Mouse (Mus musculus) forebrain, embryonic 10.5 days (tissue): ENCODE results near the gene Osbpl7. TPM values are rescaled to one million over a fixed set of nuclear protein-coding genes. Genes with fewer than 3 reads are reported as not detected.

Source experiments
- DNase-seq: peaks from one replicate; pipeline ENCODE4 v3.0.0-alpha.2; 2017; ENCODE audit warnings: low spot score; ENCODE audit errors: extremely low spot score
- H3K27ac ChIP-seq: fragments of 300-500 bp; sonication (generic); 2 replicates; pipeline ENCODE4 v1.5.1; 2016; ENCODE audit warnings: mild to moderate bottlenecking
- H3K27me3 ChIP-seq: fragments of 300-500 bp; sonication (generic); 2 replicates; pipeline ENCODE4 v1.6.1; 2016; ENCODE audit warnings: mild to moderate bottlenecking; ENCODE audit not compliant: poor library complexity, severe bottlenecking
- H3K36me3 ChIP-seq: fragments of 300-500 bp; sonication (generic); replicated peaks from 2 replicates; pipeline ENCODE4 v1.6.1; 2016; ENCODE audit warnings: mild to moderate bottlenecking, moderate library complexity
- H3K4me1 ChIP-seq: fragments of 300-500 bp; sonication (generic); 2 replicates; pipeline ENCODE4 v1.6.1; 2016
- H3K4me3 ChIP-seq: fragments of 300-500 bp; sonication (generic); 2 replicates; pipeline ENCODE4 v1.5.1; 2016; ENCODE audit warnings: mild to moderate bottlenecking, moderate library complexity
- H3K9me3 ChIP-seq: fragments of 300-500 bp; sonication (generic); 2 replicates; pipeline ENCODE4 v1.6.1; 2016; ENCODE audit warnings: mild to moderate bottlenecking, moderate library complexity
- WGBS: fragments of 180-500 bp; shearing (Covaris S2); methylation state at CpG from one replicate; pipeline ENCODE4 v1.1.7; 2016; 5-methylcytosine and 5-hydroxymethylcytosine counted together
- polyA plus RNA-seq: library from polyadenylated mRNA; unstranded; fragments of >200 nt; fragmentation: Nextera tagmentation; extraction: Ambion mirVana; gene quantifications from 2 replicates; pipeline ENCODE4 v1.2.1, GENCODE M21; 2016

Osbpl7 gene
- polyA plus RNA-seq, 1 experiment from 2014 or later = 8.9 TPM

- WGBS = 93% methylated on average over 8 of the region's 8 CpGs
- no peaks in the 10 kb centered on the region for H3K27me3 ChIP-seq
- no peak for DNase-seq
- H3K27ac ChIP-seq = no peak overlapping the region
- H3K9me3 ChIP-seq = no peaks in the 10 kb centered on the region; the same call in 1 of the 2 replicates
- peaks cover 56% of the 10 kb centered on the region for H3K36me3 ChIP-seq
- peaks cover 30% of the 10 kb centered on the region for H3K4me1 ChIP-seq
- H3K4me3 ChIP-seq = no peak overlapping the region
Observed at GRCm38 (mm10) chr11:97048090-97048650, 2.3 kb upstream of the Osbpl7 start.

GRCm38 (mm10) chr11:97049492-97050085 is 839 bp upstream of the Osbpl7 start:
- Histone ChIP-seq H3K36me3 (peaks cover 53% of the 10 kb centered on the region), H3K4me3 (no peak overlapping the region)
- 76% methylated on average over 6 of the region's 6 CpGs for WGBS

DNA sequence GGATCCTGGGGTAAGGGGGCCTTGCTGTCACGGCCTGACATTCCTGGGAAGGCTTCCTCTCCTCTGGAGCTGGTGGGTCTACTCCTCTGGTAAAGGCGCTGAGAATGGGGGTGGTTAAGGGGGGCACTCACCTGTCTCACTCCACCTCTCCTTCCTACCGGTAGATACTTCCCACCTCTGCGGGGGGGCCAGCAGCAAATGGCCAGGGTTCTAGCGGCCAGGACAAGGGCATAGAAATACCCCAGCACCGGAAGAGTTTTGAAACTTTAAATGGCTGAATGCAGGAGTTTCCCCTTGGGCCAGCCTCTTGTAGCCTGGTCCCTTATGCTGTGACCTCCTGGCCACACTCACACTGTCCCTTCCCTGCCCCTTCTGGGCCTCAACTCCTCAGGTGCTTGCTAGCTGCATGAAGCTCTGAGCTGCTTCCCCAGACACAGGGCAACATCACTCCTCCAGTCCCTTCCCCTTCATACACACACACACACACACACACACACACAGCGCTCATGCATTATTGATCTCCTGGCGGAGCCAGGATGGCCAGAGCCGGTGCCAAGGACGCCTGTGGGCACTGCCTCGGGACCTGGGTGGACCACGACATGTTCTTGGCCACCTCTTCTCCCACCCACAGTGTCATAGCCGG is 637 bp downstream of the Osbpl7 start:
- 31% methylated on average over 13 of the region's 13 CpGs for WGBS
- peaks cover 55% of the 10 kb centered on the region for H3K36me3 ChIP-seq
- H3K4me1 ChIP-seq = peaks cover 30% of the 10 kb centered on the region
- no peaks in the 10 kb centered on the region for H3K9me3 ChIP-seq
- H3K27ac ChIP-seq = peak overlapping the region; percentile 77
- no peak for DNase-seq
- peak overlapping the region; percentile 64 for H3K4me3 ChIP-seq
- H3K27me3 ChIP-seq = no peaks in the 10 kb centered on the region

More at GRCm38 (mm10) chr11:97049492-97050085, 839 bp upstream of the Osbpl7 start:
- Histone ChIP-seq H3K4me1 (peaks cover 30% of the 10 kb centered on the region), H3K27me3 (no peaks in the 10 kb centered on the region), H3K27ac (no peak overlapping the region), H3K9me3 (no peaks in the 10 kb centered on the region; the same call in 1 of the 2 replicates)
- DNase-seq = no peak

DNA sequence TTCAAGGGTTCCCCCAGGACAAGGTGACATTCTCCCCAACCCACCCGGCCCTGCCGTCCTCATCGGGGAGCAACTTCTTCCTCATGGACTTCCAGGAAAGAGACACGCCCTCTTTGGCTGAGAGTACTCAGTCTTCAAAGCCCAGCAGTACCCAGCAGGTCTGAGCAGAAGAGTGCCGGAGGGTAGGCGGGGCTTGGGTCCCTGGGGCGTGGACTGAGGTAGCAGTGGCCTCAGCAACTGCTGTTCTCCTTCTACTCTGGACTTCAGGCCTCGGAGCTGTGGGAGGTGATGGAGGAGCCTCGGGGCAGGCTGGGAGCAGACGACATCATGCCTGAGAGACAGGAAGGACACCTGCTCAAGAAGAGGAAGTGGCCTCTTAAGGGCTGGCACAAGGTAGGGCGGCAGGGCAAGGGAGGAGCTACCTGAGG is 1.8 kb downstream of the Osbpl7 start:
- WGBS = 31% methylated on average over 11 of the region's 11 CpGs
- no peak for DNase-seq
- Histone ChIP-seq H3K4me3 (peak overlapping the region; percentile 64), H3K9me3 (no peaks in the 10 kb centered on the region), H3K27ac (no peak overlapping the region), H3K27me3 (no peaks in the 10 kb centered on the region), H3K36me3 (peaks cover 62% of the 10 kb centered on the region), H3K4me1 (peaks cover 30% of the 10 kb centered on the region)

GRCm38 (mm10) chr11:97063274-97063920 is 13.0 kb downstream of the Osbpl7 start:
- DNase-seq = no peak
- no peaks in the 10 kb centered on the region for H3K9me3 ChIP-seq
- peak overlapping the region; percentile 3 for H3K4me3 ChIP-seq
- peak overlapping the region; percentile 75 for H3K27ac ChIP-seq
- H3K27me3 ChIP-seq = no peaks in the 10 kb centered on the region
- H3K36me3 ChIP-seq = peaks cover 65% of the 10 kb centered on the region
- WGBS = 43% methylated on average over 9 of the region's 9 CpGs
- H3K4me1 ChIP-seq = peaks cover 28% of the 10 kb centered on the region

DNA sequence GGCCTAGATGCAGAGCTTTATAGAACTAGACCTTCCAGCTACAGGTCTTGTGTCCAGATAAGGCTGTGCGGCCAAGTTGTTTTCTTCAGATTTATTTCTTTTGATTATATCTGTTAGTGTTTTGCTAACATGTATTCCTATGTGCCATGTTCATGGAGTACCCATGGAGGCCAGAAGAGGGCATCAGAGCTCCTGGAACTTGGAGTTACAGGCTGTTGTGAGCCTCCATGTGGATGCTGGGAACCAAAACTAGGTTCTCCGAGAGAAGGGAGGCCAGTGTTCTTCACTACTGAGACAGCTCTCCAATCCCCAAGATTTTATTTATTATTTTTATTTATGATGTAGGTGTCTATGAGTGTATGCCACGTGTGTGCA is 13.5 kb downstream of the Osbpl7 start:
- Histone ChIP-seq H3K4me3 (no peak overlapping the region), H3K27ac (peak overlapping the region; percentile 75), H3K36me3 (peaks cover 64% of the 10 kb centered on the region), H3K9me3 (no peaks in the 10 kb centered on the region), H3K27me3 (no peaks in the 10 kb centered on the region), H3K4me1 (peaks cover 28% of the 10 kb centered on the region)
- WGBS = 88% methylated on average over 3 of the region's 3 CpGs
- no peak for DNase-seq

- Histone ChIP-seq H3K36me3 (peaks cover 46% of the 10 kb centered on the region), H3K4me3 (no peak overlapping the region), H3K27me3 (no peaks in the 10 kb centered on the region), H3K27ac (no peak overlapping the region), H3K4me1 (peaks cover 28% of the 10 kb centered on the region), H3K9me3 (no peaks in the 10 kb centered on the region)
- no peak for DNase-seq
- 91% methylated on average over 12 of the region's 12 CpGs for WGBS
Observed at GRCm38 (mm10) chr11:97065538-97066295, 15.3 kb downstream of the Osbpl7 start.

GRCm38 (mm10) chr11:97066656-97067360 is 16.4 kb downstream of the Osbpl7 start:
- H3K27me3 ChIP-seq = no peaks in the 10 kb centered on the region
- H3K36me3 ChIP-seq = peaks cover 36% of the 10 kb centered on the region
- H3K27ac ChIP-seq = no peak overlapping the region
- WGBS = 47% methylated on average over 22 of the region's 22 CpGs
- H3K4me1 ChIP-seq = peaks cover 28% of the 10 kb centered on the region
- no peaks in the 10 kb centered on the region for H3K9me3 ChIP-seq
- no peak overlapping the region for H3K4me3 ChIP-seq
- DNase-seq = no peak

GRCm38 (mm10) chr11:97069333-97069732 is 18.9 kb downstream of the Osbpl7 start:
- Histone ChIP-seq H3K4me1 (peaks cover 13% of the 10 kb centered on the region), H3K36me3 (peaks cover 31% of the 10 kb centered on the region), H3K4me3 (no peak overlapping the region), H3K27ac (no peak overlapping the region), H3K27me3 (no peaks in the 10 kb centered on the region), H3K9me3 (no peaks in the 10 kb centered on the region)
- DNase-seq = no peak
- 72% methylated on average over 1 of the region's 1 CpGs for WGBS

DNA sequence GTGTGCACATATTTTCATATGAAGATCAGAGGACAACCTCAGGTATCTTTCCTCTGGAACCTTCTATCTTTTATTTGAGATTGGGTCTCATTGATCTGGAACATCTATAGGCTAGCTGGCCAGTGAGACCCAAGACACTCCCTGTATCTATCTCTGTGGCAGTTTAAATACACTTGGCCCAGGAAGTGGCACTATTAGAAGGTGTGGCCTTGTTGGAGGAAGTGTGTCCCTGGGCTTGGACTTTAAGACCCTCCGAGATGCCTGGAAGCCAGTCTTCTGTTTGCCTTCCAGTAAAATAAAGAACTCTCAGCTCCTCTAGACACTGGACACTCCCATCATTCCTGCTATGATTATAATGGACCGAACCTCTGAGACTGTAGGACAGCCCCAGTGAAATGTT is 19.3 kb downstream of the Osbpl7 start:
- H3K9me3 ChIP-seq = no peaks in the 10 kb centered on the region
- no peak overlapping the region for H3K4me3 ChIP-seq
- DNase-seq = no peak
- H3K4me1 ChIP-seq = peaks cover 13% of the 10 kb centered on the region
- peaks cover 29% of the 10 kb centered on the region for H3K36me3 ChIP-seq
- H3K27me3 ChIP-seq = no peaks in the 10 kb centered on the region
- 83% methylated on average over 2 of the region's 2 CpGs for WGBS
- no peak overlapping the region for H3K27ac ChIP-seq

DNA sequence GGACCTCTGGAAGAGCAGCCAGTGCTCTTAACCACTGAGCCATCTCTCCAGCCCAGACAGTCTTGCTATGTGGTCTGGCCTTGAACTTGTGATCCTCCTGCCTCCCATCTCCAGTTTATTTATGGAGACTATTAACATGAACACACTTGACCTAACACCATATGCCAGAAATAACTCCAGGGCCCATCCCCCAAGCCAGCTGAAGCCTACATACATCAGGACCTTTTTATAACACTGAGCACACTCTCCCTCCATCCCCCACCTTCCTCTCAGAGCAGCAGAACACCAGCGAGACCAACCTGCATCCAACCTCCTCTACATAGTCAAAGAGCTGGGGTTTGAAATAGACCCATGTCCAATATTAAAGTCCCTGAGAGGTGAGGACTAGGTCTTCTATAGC is 20.7 kb downstream of the Osbpl7 start:
- Histone ChIP-seq H3K27me3 (no peaks in the 10 kb centered on the region), H3K27ac (no peak overlapping the region), H3K4me1 (peaks cover 8% of the 10 kb centered on the region; the same call in 1 of the 2 replicates), H3K36me3 (peaks cover 22% of the 10 kb centered on the region), H3K9me3 (no peaks in the 10 kb centered on the region), H3K4me3 (no peak overlapping the region)
- DNase-seq = no peak
- 79% methylated on average over 1 of the region's 1 CpGs for WGBS

- WGBS = 31% methylated on average over 3 of the region's 3 CpGs
- no peak overlapping the region for H3K27ac ChIP-seq
- H3K27me3 ChIP-seq = no peaks in the 10 kb centered on the region
- H3K36me3 ChIP-seq = peaks cover 9% of the 10 kb centered on the region
- no peaks in the 10 kb centered on the region for H3K9me3 ChIP-seq
- peak; percentile 59 for DNase-seq
- H3K4me1 ChIP-seq = no peaks in the 10 kb centered on the region
- no peak overlapping the region for H3K4me3 ChIP-seq
Observed at GRCm38 (mm10) chr11:97072533-97072932, 22.1 kb downstream of the Osbpl7 start.
